Mouse (Mus musculus) testis, adult 2 months (tissue): ENCODE measurements around the gene Suclg1.

Experiments
- CTCF ChIP-seq: fragments of 200-500 bp; IDR thresholded peaks from 2 replicates; pipeline ENCODE4 v1.5.1; 2012; ENCODE audit warnings: low read depth, mild to moderate bottlenecking, inconsistent platforms, low read length, moderate library complexity; ENCODE audit not compliant: control insufficient read depth, insufficient read depth, insufficient replicate concordance
- POLR2A ChIP-seq: fragments of 200-500 bp; IDR thresholded peaks from 2 replicates; pipeline ENCODE4 v1.6.1; 2012; ENCODE audit warnings: low read depth, mild to moderate bottlenecking, inconsistent platforms, low read length, moderate library complexity; ENCODE audit not compliant: control insufficient read depth

- no peak for TF ChIP-seq POLR2A
- no peak for TF ChIP-seq CTCF
Observed at GRCm38 (mm10) chr6:73209598-73209997, 38.6 kb upstream of the Suclg1 start.
